Mouse (Mus musculus): ENCODE results near the gene Tfip11. TPM values are rescaled to one million over a fixed set of nuclear protein-coding genes. Genes with fewer than 3 reads are reported as not detected.

Gene Tfip11
- total and polyA plus RNA-seq, 3 experiments = 19.4 to 54.1 (median 21.7) TPM

DNA sequence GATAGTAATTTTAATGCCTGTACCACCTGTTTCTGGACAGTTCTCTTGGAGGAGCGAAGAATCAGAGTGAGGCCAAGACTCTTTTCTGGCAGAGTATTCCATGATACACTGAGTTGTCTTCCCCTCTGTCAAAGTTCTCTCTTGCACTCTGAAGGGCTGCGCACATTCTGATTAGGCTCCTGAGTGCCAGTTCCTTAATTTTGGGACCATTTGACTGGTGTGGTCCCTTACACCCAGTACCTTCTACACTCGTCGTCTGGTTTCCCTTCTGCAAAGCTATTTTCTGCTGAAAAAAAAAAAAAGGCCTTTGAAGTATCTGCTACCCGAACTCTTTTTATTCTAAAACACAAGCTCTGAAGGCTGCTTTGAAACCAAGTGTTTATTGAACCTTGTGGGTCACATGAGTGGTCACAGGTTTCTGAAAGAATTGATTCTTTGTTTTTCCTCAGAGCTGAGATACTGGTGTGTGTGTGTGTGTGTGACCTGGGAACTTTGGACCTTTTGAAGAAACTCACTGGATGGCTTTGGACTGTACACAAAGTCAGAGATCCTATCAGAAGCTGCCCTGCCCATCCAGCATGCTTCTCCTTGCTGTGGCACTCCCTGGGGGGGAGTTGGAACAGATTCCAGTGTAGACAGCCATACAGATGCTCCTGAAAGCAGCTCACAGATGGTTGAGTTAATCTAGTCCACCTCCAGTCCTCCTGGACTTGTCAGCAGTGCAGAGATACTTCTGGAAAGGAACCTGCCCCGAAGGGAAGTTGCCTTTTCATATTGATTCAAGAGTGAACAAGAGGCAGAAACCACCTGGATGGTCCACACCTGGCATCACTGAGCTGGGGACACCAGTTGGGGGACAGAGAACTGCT, 18.2 kb downstream of the Tfip11 start:
- peaks cover 72% of the 10 kb centered on the region for H3K36me3 ChIP-seq (replicated peaks)
- H3K9me3 ChIP-seq (replicated peaks) = no peaks in the 10 kb centered on the region
- TF ChIP-seq GATA1 (IDR thresholded peaks at IDR 0.05; ENCODE audit: borderline replicate concordance, low read length) = no peak
- TF ChIP-seq POLR2AphosphoS5 (IDR thresholded peaks at IDR 0.05; ENCODE audit: insufficient replicate concordance, low read depth, low read length) = no peak
- no peak for TF ChIP-seq GATA2 (IDR thresholded peaks at IDR 0.05; ENCODE audit: borderline replicate concordance, low read depth, low read length)
- TF ChIP-seq CTCF (IDR thresholded peaks at IDR 0.05; ENCODE audit: low read depth, low read length) = no peak
- no peak for TF ChIP-seq TAL1 (conservative IDR thresholded peaks at IDR 0.05; ENCODE audit: low read depth, low read length)
- no peak overlapping the region; the same call in 1 of the 2 replicates for H3K4me3 ChIP-seq (ENCODE audit: low read depth, low read length)
- H3K27me3 ChIP-seq (ENCODE audit: insufficient read depth, low read length) = no peaks in the 10 kb centered on the region
- peaks cover 66% of the 10 kb centered on the region for H3K4me1 ChIP-seq (ENCODE audit: insufficient read depth, low read depth, low read length)
- ATAC-seq (ENCODE audit: extremely low read depth, insufficient number of reproducible peaks, low FRiP score, poor library complexity, severe bottlenecking) (no peak), DNase-seq (ENCODE audit: low spot score) (no peak)

DNA sequence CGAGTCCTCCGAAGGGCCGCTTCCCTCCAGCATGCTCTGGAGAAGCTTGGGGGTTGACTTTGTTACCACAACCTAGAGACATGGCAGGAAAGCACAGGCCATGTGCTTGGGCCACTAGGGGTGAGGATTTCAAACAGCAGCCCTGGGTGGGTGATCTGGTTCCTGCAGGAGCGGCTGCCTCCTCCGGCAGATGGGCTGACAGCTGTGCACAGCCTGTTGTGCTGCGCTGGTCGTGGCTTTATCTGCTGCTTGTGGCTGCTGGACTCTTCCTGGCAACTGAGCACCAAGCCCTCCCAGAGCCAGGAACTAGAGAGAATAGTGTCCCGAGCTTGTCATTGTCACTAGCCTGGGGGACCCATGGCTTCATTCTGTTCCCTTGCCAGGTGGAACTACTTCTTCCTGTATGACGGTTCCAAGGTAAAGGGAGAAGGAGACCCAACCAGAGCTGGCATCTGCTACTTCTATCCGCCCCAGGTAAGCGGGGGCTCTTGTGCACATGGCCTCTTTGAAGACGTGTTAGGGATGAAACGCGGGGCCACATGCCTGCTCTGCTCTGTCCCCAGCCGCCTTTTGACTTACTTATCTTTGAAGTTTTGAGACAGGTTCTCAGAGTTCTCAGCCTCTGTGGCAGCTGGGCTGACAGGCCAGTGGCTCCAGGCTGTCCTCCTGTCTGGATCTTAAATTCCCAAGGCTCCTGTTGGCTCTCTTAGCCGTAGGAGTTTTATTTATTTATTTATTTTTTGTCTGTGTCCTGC, 20.2 kb downstream of the Tfip11 start:
- H3K27me3 ChIP-seq (ENCODE audit: insufficient read depth, low read length) = no peaks in the 10 kb centered on the region
- DNase-seq (ENCODE audit: low spot score) = no peak
- TF ChIP-seq GATA1 (IDR thresholded peaks at IDR 0.05; ENCODE audit: borderline replicate concordance, low read length) (no peak), TAL1 (conservative IDR thresholded peaks at IDR 0.05; ENCODE audit: low read depth, low read length) (no peak), POLR2AphosphoS5 (IDR thresholded peaks at IDR 0.05; ENCODE audit: insufficient replicate concordance, low read depth, low read length) (no peak), CTCF (IDR thresholded peaks at IDR 0.05; ENCODE audit: low read depth, low read length) (no peak), GATA2 (IDR thresholded peaks at IDR 0.05; ENCODE audit: borderline replicate concordance, low read depth, low read length) (no peak)
- H3K36me3 ChIP-seq (replicated peaks) = peaks cover 72% of the 10 kb centered on the region
- H3K4me3 ChIP-seq (ENCODE audit: low read depth, low read length) = peak overlapping the region; percentile 50; the same call in 1 of the 2 replicates
- H3K9me3 ChIP-seq (replicated peaks) = no peaks in the 10 kb centered on the region
- peaks cover 64% of the 10 kb centered on the region for H3K4me1 ChIP-seq (ENCODE audit: insufficient read depth, low read depth, low read length)
- no peak for ATAC-seq (ENCODE audit: extremely low read depth, insufficient number of reproducible peaks, low FRiP score, poor library complexity, severe bottlenecking)

DNA sequence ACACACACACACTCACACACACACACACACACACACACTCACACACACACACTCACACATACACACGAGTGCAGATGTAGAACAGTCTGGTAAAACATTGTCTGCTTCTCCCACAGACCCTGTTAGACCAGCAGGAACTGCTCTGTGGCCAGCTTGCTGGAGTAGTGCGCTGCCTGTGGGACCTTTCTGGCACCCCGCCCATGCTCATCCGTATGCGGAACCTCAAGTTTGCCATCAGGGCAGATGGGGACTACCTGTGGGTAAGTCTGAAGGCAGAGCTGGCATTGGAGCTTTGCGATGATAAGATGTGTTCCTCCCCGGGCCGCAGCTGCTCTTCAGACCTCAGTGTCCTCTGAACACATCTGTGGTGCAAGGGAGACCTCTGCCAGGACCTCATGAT, 23.0 kb downstream of the Tfip11 start:
- H3K9me3 ChIP-seq (replicated peaks) = no peaks in the 10 kb centered on the region
- no peak for TF ChIP-seq CTCF (IDR thresholded peaks at IDR 0.05; ENCODE audit: low read depth, low read length)
- TF ChIP-seq TAL1 (conservative IDR thresholded peaks at IDR 0.05; ENCODE audit: low read depth, low read length) = no peak
- no peak for TF ChIP-seq GATA2 (IDR thresholded peaks at IDR 0.05; ENCODE audit: borderline replicate concordance, low read depth, low read length)
- no peak for TF ChIP-seq POLR2AphosphoS5 (IDR thresholded peaks at IDR 0.05; ENCODE audit: insufficient replicate concordance, low read depth, low read length)
- TF ChIP-seq GATA1 (IDR thresholded peaks at IDR 0.05; ENCODE audit: borderline replicate concordance, low read length) = no peak
- DNase-seq (ENCODE audit: low spot score) (no peak), ATAC-seq (ENCODE audit: extremely low read depth, insufficient number of reproducible peaks, low FRiP score, poor library complexity, severe bottlenecking) (no peak)
- H3K4me3 ChIP-seq (ENCODE audit: low read depth, low read length) = no peak overlapping the region
- no peaks in the 10 kb centered on the region for H3K27me3 ChIP-seq (ENCODE audit: insufficient read depth, low read length)
- H3K36me3 ChIP-seq (replicated peaks) = peaks cover 96% of the 10 kb centered on the region
- H3K4me1 ChIP-seq (ENCODE audit: insufficient read depth, low read depth, low read length) = peaks cover 46% of the 10 kb centered on the region

DNA sequence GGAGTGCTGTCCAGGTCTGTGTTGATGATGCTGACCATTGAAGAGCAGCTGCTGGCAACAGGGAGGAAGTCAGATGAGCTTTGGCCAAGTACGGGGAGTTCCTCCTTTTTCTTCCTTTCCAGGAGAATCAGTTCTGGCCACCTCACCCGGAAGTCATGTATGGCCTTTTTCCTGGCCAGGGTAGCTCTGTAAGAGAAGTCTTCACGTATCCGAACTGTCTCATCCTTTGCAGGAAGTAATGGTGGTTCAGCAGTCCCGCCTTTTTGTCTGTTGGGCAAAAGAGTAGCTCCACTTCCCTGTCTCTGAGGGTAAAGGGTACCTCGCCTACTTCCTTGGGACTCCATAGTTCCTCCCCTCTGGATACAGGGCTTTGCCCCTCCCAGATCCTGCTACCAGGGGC, 29.3 kb downstream of the Tfip11 start:
- peaks cover 88% of the 10 kb centered on the region for H3K36me3 ChIP-seq (replicated peaks)
- no peaks in the 10 kb centered on the region for H3K27me3 ChIP-seq (ENCODE audit: insufficient read depth, low read length)
- no peak for ATAC-seq (ENCODE audit: extremely low read depth, insufficient number of reproducible peaks, low FRiP score, poor library complexity, severe bottlenecking)
- peaks cover 63% of the 10 kb centered on the region for H3K4me1 ChIP-seq (ENCODE audit: insufficient read depth, low read depth, low read length)
- H3K9me3 ChIP-seq (replicated peaks) = no peaks in the 10 kb centered on the region
- DNase-seq (ENCODE audit: low spot score) = no peak
- no peak overlapping the region for H3K4me3 ChIP-seq (ENCODE audit: low read depth, low read length)
- TF ChIP-seq POLR2AphosphoS5 (IDR thresholded peaks at IDR 0.05; ENCODE audit: insufficient replicate concordance, low read depth, low read length) (no peak), GATA1 (IDR thresholded peaks at IDR 0.05; ENCODE audit: borderline replicate concordance, low read length) (no peak), GATA2 (IDR thresholded peaks at IDR 0.05; ENCODE audit: borderline replicate concordance, low read depth, low read length) (no peak), TAL1 (conservative IDR thresholded peaks at IDR 0.05; ENCODE audit: low read depth, low read length) (no peak), CTCF (IDR thresholded peaks at IDR 0.05; ENCODE audit: low read depth, low read length) (no peak)

DNA sequence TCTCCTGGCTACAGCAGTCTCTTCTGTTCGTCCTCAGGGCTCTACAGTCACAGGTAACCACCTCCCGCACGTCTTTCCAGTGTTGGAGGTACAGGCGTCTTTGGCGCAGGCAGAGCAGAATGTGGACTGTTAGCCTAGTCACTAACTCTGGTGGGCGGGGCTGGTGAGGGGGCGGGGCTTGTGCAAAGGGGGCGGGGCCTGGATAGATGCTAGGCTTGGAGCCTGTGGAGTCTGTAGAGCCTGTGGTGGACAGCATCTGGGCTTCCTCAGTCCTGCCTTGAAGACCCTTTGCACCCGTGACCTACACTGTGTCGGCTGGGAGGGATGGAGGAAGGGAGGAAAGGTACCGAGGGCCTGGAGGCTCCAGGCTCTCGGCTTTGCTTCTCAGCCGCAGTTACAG, 29.8 kb downstream of the Tfip11 start, which contains the start of gene Gm6583:
Gene Gm6583, minus strand, starts transcription at position 124 of the 400 bp plus-strand sequence.
- no peaks in the 10 kb centered on the region for H3K9me3 ChIP-seq (replicated peaks)
- H3K4me3 ChIP-seq (ENCODE audit: low read depth, low read length) = no peak within 1 kb of the TSS
- peaks cover 63% of the 10 kb centered on the region for H3K4me1 ChIP-seq (ENCODE audit: insufficient read depth, low read depth, low read length)
- no peaks in the 10 kb centered on the region for H3K27me3 ChIP-seq (ENCODE audit: insufficient read depth, low read length)
- ATAC-seq (ENCODE audit: extremely low read depth, insufficient number of reproducible peaks, low FRiP score, poor library complexity, severe bottlenecking) (no peak), DNase-seq (ENCODE audit: low spot score) (no peak)
- H3K36me3 ChIP-seq (replicated peaks) = peaks cover 84% of the 10 kb centered on the region
- TF ChIP-seq GATA1 (IDR thresholded peaks at IDR 0.05; ENCODE audit: borderline replicate concordance, low read length) (no peak), TAL1 (conservative IDR thresholded peaks at IDR 0.05; ENCODE audit: low read depth, low read length) (no peak), CTCF (IDR thresholded peaks at IDR 0.05; ENCODE audit: low read depth, low read length) (no peak), POLR2AphosphoS5 (IDR thresholded peaks at IDR 0.05; ENCODE audit: insufficient replicate concordance, low read depth, low read length) (no peak), GATA2 (IDR thresholded peaks at IDR 0.05; ENCODE audit: borderline replicate concordance, low read depth, low read length) (no peak)

DNA sequence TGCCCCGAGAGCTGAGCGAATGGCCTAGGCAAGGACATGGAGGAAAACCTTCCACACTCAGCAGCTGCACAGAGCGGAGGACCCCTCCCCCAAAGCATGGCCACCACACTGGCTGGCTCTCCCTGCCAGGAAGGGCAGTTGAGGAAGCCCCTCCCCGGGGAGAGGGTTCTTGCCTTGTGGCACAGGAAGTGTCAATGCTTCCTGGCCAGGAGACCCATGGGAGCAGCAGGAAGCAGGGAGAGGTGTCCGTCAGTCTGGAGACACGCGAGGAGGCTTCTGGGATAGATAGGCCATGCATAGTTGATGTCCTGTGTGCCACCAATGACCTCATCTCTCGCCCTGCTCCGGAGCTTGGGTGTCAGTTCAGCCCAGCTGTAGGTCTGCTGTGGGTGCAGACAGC, 30.2 kb downstream of the Tfip11 start:
- no peak for TF ChIP-seq POLR2AphosphoS5 (IDR thresholded peaks at IDR 0.05; ENCODE audit: insufficient replicate concordance, low read depth, low read length)
- TF ChIP-seq TAL1 (conservative IDR thresholded peaks at IDR 0.05; ENCODE audit: low read depth, low read length) = no peak
- TF ChIP-seq GATA2 (IDR thresholded peaks at IDR 0.05; ENCODE audit: borderline replicate concordance, low read depth, low read length) = no peak
- no peak for TF ChIP-seq CTCF (IDR thresholded peaks at IDR 0.05; ENCODE audit: low read depth, low read length)
- no peak for TF ChIP-seq GATA1 (IDR thresholded peaks at IDR 0.05; ENCODE audit: borderline replicate concordance, low read length)
- Histone ChIP-seq H3K4me3 (ENCODE audit: low read depth, low read length) (no peak overlapping the region), H3K9me3 (replicated peaks) (no peaks in the 10 kb centered on the region), H3K27me3 (ENCODE audit: insufficient read depth, low read length) (no peaks in the 10 kb centered on the region), H3K36me3 (replicated peaks) (peaks cover 80% of the 10 kb centered on the region), H3K4me1 (ENCODE audit: insufficient read depth, low read depth, low read length) (peaks cover 61% of the 10 kb centered on the region)
- no peak for DNase-seq (ENCODE audit: low spot score)
- ATAC-seq (ENCODE audit: extremely low read depth, insufficient number of reproducible peaks, low FRiP score, poor library complexity, severe bottlenecking) = no peak

Measured in G1E (cell line).